Mouse (Mus musculus) embryonic fibroblast, embryonic 13.5 days (primary cell): Measurements from ENCODE around the gene Pck1. TPM values are rescaled to one million over a fixed set of nuclear protein-coding genes. Genes with fewer than 3 reads are reported as not detected.
A peak's percentile ranks its signal among the peaks of the same experiment; 100 is the strongest.
"Not testable (repeated sequence)": the region's sequence is repeated elsewhere in the genome, so short reads cannot be mapped to it uniquely, and the experiment has no call there.

Source experiments
- H3K27ac ChIP-seq: 2 replicates; pipeline ENCODE4 v1.5.1; 2012; ENCODE audit warnings: low read length, control low read depth, inconsistent platforms; ENCODE audit not compliant: insufficient read depth
- H3K4me1 ChIP-seq: 2 replicates; pipeline ENCODE4 v1.6.1; 2011; ENCODE audit warnings: low read length; ENCODE audit not compliant: control insufficient read depth, insufficient read depth
- H3K4me3 ChIP-seq: 2 replicates; pipeline ENCODE4 v1.5.1; 2011; ENCODE audit warnings: mild to moderate bottlenecking, control low read depth, low read length; ENCODE audit not compliant: insufficient read depth
- CTCF ChIP-seq: IDR thresholded peaks from 2 replicates; pipeline ENCODE4 v1.5.1; 2011; ENCODE audit warnings: mild to moderate bottlenecking, control low read depth, low read length, moderate library complexity, borderline replicate concordance; ENCODE audit not compliant: insufficient read depth
- POLR2A ChIP-seq: IDR thresholded peaks from 2 replicates; pipeline ENCODE4 v1.6.1; 2011; ENCODE audit warnings: low read depth, mild to moderate bottlenecking, control low read depth, low read length, moderate library complexity
- polyA plus RNA-seq: library from polyadenylated mRNA; stranded (reverse); fragments of >200 nt; gene quantifications from 2 replicates; pipeline ENCODE4 v1.2.4, GENCODE M21; 2011; ENCODE audit warnings: low read depth; ENCODE audit not compliant: missing spikeins, insufficient read length

Gene Pck1
- not detected in 2 replicates for polyA plus RNA-seq

GRCm38 (mm10) chr2:173152436-173153151, at the start of gene Pck1:
Gene Pck1, plus strand, starts transcription at chr2:173153048.
- Histone ChIP-seq H3K4me3 (no peak within 1 kb of the TSS), H3K4me1 (no peaks in the 10 kb centered on the region)
- TF ChIP-seq POLR2A, result no peak

GRCm38 (mm10) chr2:173106409-173106808, 46.4 kb upstream of the Pck1 start:
- Histone ChIP-seq H3K27ac (no peak overlapping the region), H3K4me1 (no peaks in the 10 kb centered on the region), H3K4me3 (no peak overlapping the region)
- TF ChIP-seq CTCF (no peak), POLR2A (no peak)

More at GRCm38 (mm10) chr2:173152436-173153151, at the start of gene Pck1:
- no peak within 1 kb of the TSS for H3K27ac ChIP-seq

GRCm38 (mm10) chr2:173106889-173107785, 45.7 kb upstream of the Pck1 start:
- Histone ChIP-seq H3K4me3 (no peak overlapping the region), H3K4me1 (no peaks in the 10 kb centered on the region), H3K27ac (no peak overlapping the region)
- TF ChIP-seq CTCF (peak; percentile 16; the same call in 1 of the 2 replicates), POLR2A (no peak)

- H3K27ac ChIP-seq, result no peak overlapping the region
- TF ChIP-seq CTCF (no peak), POLR2A (no peak)
These were observed 44.2 kb upstream of the Pck1 start for GRCm38 (mm10) chr2:173108509-173109190.

GRCm38 (mm10) chr2:173109510-173109909, 43.3 kb upstream of the Pck1 start:
- H3K4me1 ChIP-seq, result no peaks in the 10 kb centered on the region
- TF ChIP-seq CTCF, result no peak
- TF ChIP-seq POLR2A, result no peak
- no peak overlapping the region for H3K27ac ChIP-seq
- H3K4me3 ChIP-seq, result no peak overlapping the region

More at GRCm38 (mm10) chr2:173108509-173109190, 44.2 kb upstream of the Pck1 start:
- H3K4me3 ChIP-seq, result no peak overlapping the region
- no peaks in the 10 kb centered on the region for H3K4me1 ChIP-seq

GRCm38 (mm10) chr2:173110571-173110970, 42.3 kb upstream of the Pck1 start:
- Histone ChIP-seq H3K4me3 (no peak overlapping the region), H3K27ac (no peak overlapping the region), H3K4me1 (no peaks in the 10 kb centered on the region)
- no peak for TF ChIP-seq POLR2A
- TF ChIP-seq CTCF, result no peak

- not testable (repeated sequence) for H3K4me3 ChIP-seq, H3K27ac ChIP-seq, H3K4me1 ChIP-seq
These were observed 39.1 kb upstream of the Pck1 start for GRCm38 (mm10) chr2:173113796-173114195.

- H3K4me3 ChIP-seq, result no peak within 1 kb of the TSS
- TF ChIP-seq CTCF, result no peak
- TF ChIP-seq POLR2A, result no peak
- H3K4me1 ChIP-seq, result no peaks in the 10 kb centered on the region
- no peak within 1 kb of the TSS for H3K27ac ChIP-seq
These were observed 33.6 kb upstream of the Pck1 start, which contains the start of gene Ctcfl for GRCm38 (mm10) chr2:173119023-173119944. Gene Ctcfl, minus strand, starts transcription at chr2:173119525.

GRCm38 (mm10) chr2:173120117-173120516, 32.7 kb upstream of the Pck1 start:
- not testable (repeated sequence) for H3K27ac ChIP-seq, H3K4me1 ChIP-seq, H3K4me3 ChIP-seq
